Mouse (Mus musculus) lung, postnatal 0 days (tissue): ENCODE results near the gene H2afx.

Experiments
- CTCF ChIP-seq: IDR thresholded peaks from 2 replicates; pipeline ENCODE4 v1.5.1; 2016; ENCODE audit warnings: antibody characterized with exemption, mild to moderate bottlenecking
- EP300 ChIP-seq: IDR thresholded peaks from 2 replicates; pipeline ENCODE4 v1.6.1; 2016; ENCODE audit warnings: antibody characterized with exemption, mild to moderate bottlenecking, control low read depth

DNA sequence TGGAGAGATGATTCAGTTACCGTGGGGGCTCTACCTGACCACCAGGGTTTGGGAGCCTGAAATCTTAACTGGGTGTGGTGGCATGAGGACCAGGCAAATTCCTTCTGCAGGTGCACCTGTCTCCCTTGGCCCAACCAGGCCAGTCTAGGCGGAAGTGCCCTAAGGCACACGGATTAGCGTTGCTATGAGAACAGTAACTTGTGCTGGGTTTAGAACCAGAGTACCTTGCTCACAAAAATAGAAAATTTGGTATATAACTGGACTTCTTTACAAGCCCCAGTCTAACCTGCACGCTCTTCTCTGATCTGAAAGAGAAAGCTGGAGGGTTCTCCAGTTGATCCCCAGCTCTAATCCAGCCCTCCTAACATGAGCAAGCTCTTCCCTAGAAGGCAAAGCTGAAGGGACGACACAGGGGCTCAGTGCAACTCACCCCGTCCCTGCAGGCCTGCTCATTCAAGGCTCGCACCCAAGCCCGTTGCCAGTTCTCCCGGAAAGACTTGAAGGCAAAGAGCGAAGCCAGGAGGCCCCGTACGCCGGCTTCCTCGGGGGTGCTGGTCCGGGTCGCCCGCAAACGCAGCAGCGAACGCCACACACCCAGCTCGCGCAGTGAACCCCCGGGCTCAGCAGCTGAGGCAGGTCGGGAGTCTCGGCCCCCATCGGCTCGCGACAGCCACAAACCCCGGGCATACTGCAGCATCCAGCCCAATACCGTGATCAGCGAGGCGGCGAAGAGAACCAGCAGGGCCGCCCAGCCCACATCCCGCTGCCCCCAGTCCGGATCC lies 15.2 kb upstream of the H2afx start:
- no peak for TF ChIP-seq CTCF
- TF ChIP-seq EP300, result no peak
